In the genomic region with DNA sequence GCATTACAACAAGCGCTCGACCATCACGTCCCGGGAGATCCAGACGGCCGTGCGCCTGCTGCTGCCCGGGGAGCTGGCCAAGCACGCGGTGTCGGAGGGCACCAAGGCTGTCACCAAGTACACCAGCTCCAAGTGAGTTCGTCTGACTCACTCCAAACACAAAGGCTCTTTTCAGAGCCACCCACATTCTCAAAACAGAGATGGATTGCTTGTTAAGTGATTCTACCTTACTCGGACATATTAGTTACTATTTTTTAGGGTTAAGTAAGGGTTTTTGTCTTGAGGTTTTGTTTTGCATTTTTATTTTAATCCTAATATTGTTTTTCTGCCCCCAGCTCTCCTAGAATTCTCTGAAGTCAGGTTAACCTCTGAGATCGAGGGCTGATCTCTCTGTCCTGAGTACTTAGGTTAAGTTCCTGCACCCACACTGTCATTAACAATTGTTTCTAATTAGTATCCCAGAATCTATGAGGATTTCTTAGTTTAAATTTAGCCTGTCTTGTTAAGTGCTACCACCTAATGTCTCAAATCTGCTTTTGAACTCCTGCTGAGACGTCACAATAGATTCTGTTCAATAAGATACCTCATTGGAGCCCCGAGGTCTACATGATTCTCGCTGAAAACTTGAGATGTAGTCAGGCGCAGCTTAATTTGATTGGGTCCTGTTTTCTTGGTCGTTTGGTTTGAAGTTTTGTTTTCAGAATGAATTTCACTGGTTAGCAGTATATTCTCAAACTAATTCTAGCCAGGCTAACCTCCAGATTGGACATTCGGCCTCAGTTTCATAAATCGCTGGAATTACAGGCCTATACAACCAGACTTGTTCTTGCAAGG, we compare ENCODE assay signal across 8 mouse cellular contexts. TPM values are rescaled to one million over a fixed set of nuclear protein-coding genes. Genes with fewer than 3 reads are reported as not detected.
DNase-seq lines count a peak whose midpoint lies in the region; ATAC-seq and TF ChIP-seq lines count a peak whose summit lies in the region.

No protein-coding gene starts in this region.

- no peak for TF ChIP-seq CTCF in liver, postnatal 0 days (IDR thresholded peaks at IDR 0.05; ENCODE audit: low read depth)

- H3K36me3 ChIP-seq in heart, embryonic 11.5 days (ENCODE audit: control insufficient read depth, insufficient read depth, low read length): no peaks in the 10 kb centered on the region
- no peaks in the 10 kb centered on the region for H3K36me3 ChIP-seq in forebrain, embryonic 11.5 days (ENCODE audit: control insufficient read depth, insufficient read depth, low read length)
- no peaks in the 10 kb centered on the region for H3K36me3 ChIP-seq in liver, postnatal 0 days (replicated peaks; ENCODE audit: insufficient read depth, low read length)

- H3K27ac ChIP-seq in heart, embryonic 11.5 days (ENCODE audit: low read depth, low read length): peak overlapping the region; percentile 79
- peak overlapping the region; percentile 95 for H3K27ac ChIP-seq in forebrain, embryonic 11.5 days (ENCODE audit: low read depth, low read length)
- H3K27ac ChIP-seq in liver, postnatal 0 days (ENCODE audit: low read depth): peak overlapping the region; percentile 91

- no peaks in the 10 kb centered on the region for H3K9me3 ChIP-seq in heart, embryonic 11.5 days (replicated peaks; ENCODE audit: control insufficient read depth, low read length)
- no peaks in the 10 kb centered on the region for H3K9me3 ChIP-seq in forebrain, embryonic 11.5 days (ENCODE audit: control insufficient read depth, low read length)
- no peaks in the 10 kb centered on the region for H3K9me3 ChIP-seq in liver, postnatal 0 days (ENCODE audit: low read length)

- H3K9ac ChIP-seq in heart, embryonic 11.5 days (ENCODE audit: low read depth, low read length): peak overlapping the region; percentile 54; the same call in 1 of the 2 replicates
- H3K9ac ChIP-seq in forebrain, embryonic 11.5 days (ENCODE audit: low read length): peak overlapping the region; percentile 65
- peak overlapping the region; percentile 69 for H3K9ac ChIP-seq in liver, postnatal 0 days (replicated peaks)

- no peaks in the 10 kb centered on the region for H3K27me3 ChIP-seq in heart, embryonic 11.5 days (ENCODE audit: control insufficient read depth, insufficient read depth, low read length)
- H3K27me3 ChIP-seq in forebrain, embryonic 11.5 days (ENCODE audit: control insufficient read depth, insufficient read depth, low read length): no peaks in the 10 kb centered on the region
- H3K27me3 ChIP-seq in liver, postnatal 0 days (ENCODE audit: insufficient read depth, low read length): no peaks in the 10 kb centered on the region

- WGBS in heart, embryonic 11.5 days (ENCODE audit: insufficient replicate concordance): 29% methylated on average over 13 of the region's 21 CpGs
- WGBS in forebrain, embryonic 11.5 days: 10% methylated on average over 13 of the region's 21 CpGs
- WGBS in liver, postnatal 0 days (ENCODE audit: insufficient replicate concordance): 30% methylated on average over 13 of the region's 21 CpGs

- 0 out of 2 replicates have a peak, but pooled peaks have one; percentile 1 for ATAC-seq in heart, embryonic 11.5 days (replicated peaks; ENCODE audit: insufficient number of reproducible peaks, low FRiP score, low TSS enrichment)
- ATAC-seq in forebrain, embryonic 11.5 days (replicated peaks; ENCODE audit: low FRiP score): peak; percentile 21
- peak; percentile 22 for ATAC-seq in liver, postnatal 0 days

- DNase-seq in heart, adult 18-20 months: no peak
- DNase-seq in CD4-positive helper T cell, adult 2 months (ENCODE audit: low read depth, low spot score): peak; percentile 9
- peak; percentile 52 for DNase-seq in forebrain, embryonic 11.5 days (ENCODE audit: low spot score)
- DNase-seq in liver, postnatal 0 days: no peak
- no peak for DNase-seq in right cerebral cortex, postnatal 10 days (ENCODE audit: low spot score in 2 of 2)
- DNase-seq in cerebellum, adult 9-11 months: no peak
- no peak for DNase-seq in ovary, adult 18-20 months (ENCODE audit: low spot score)

- peak overlapping the region; percentile 60 for H3K4me2 ChIP-seq in heart, embryonic 11.5 days
- peak overlapping the region; percentile 49 for H3K4me2 ChIP-seq in forebrain, embryonic 11.5 days (ENCODE audit: low read depth, low read length, severe bottlenecking)
- peak overlapping the region; percentile 68 for H3K4me2 ChIP-seq in liver, postnatal 0 days (ENCODE audit: low read depth, low read length)

- peak overlapping the region; percentile 27 for H3K4me3 ChIP-seq in heart, embryonic 11.5 days (ENCODE audit: low read depth, low read length)
- peak overlapping the region; percentile 18; the same call in 1 of the 2 replicates for H3K4me3 ChIP-seq in forebrain, embryonic 11.5 days (ENCODE audit: low read depth, low read length)
- peak overlapping the region; percentile 45 for H3K4me3 ChIP-seq in liver, postnatal 0 days (ENCODE audit: low read depth, low read length)

- TF ChIP-seq EP300 in liver, postnatal 0 days (IDR thresholded peaks at IDR 0.05; ENCODE audit: low read depth): no peak

- peaks cover 12% of the 10 kb centered on the region for H3K4me1 ChIP-seq in heart, embryonic 11.5 days (ENCODE audit: control insufficient read depth, insufficient read depth, low read length)
- H3K4me1 ChIP-seq in forebrain, embryonic 11.5 days (replicated peaks; ENCODE audit: control insufficient read depth, insufficient read depth, low read length): peaks cover 13% of the 10 kb centered on the region; the same call in 1 of the 2 replicates
- H3K4me1 ChIP-seq in liver, postnatal 0 days (ENCODE audit: insufficient read depth): peaks cover 23% of the 10 kb centered on the region

RNA-seq across cellular contexts. Expression of gene Hist1h2bp, which starts 0.7 kb away (rescaled TPM):
- 1.5 TPM in 1 of 2 replicates, not detected in the other for polyA plus RNA-seq in heart, embryonic 11.5 days (2014; fragmentation: Nextera tagmentation; extraction: Ambion mirVana)
- total RNA-seq in heart, adult 18-20 months (2021): 1 to 10 TPM; 3.3 to 4.2 TPM
- polyA plus RNA-seq in forebrain, embryonic 11.5 days (2014; fragmentation: Nextera tagmentation; extraction: Ambion mirVana): 3.0 and 3.1 TPM in 2 replicates
- 2.4 and 4.6 TPM in 2 replicates for polyA plus RNA-seq in liver, postnatal 0 days (2015; fragmentation: Nextera tagmentation; extraction: Ambion mirVana)

RNA-seq across cellular contexts. Expression of gene Hist1h2an, which starts 1.0 kb away (rescaled TPM):
- polyA plus RNA-seq in heart, embryonic 11.5 days (2014; fragmentation: Nextera tagmentation; extraction: Ambion mirVana): 3.3 and 6.2 TPM in 2 replicates
- 1 to 10 TPM; 1.0 to 5.3 TPM for total RNA-seq in heart, adult 18-20 months (2021)
- 5.0 and 5.9 TPM in 2 replicates for polyA plus RNA-seq in forebrain, embryonic 11.5 days (2014; fragmentation: Nextera tagmentation; extraction: Ambion mirVana)
- 8.4 and 11.4 TPM in 2 replicates for polyA plus RNA-seq in liver, postnatal 0 days (2015; fragmentation: Nextera tagmentation; extraction: Ambion mirVana)

RNA-seq across cellular contexts. Expression of gene Hist1h3i, which starts 4.8 kb away (rescaled TPM):
- 107 and 123 TPM in 2 replicates for polyA plus RNA-seq in heart, embryonic 11.5 days (2014; fragmentation: Nextera tagmentation; extraction: Ambion mirVana)
- total RNA-seq in heart, adult 18-20 months (2021): 10 to 100 TPM; 10.2 to 11.2 TPM
- polyA plus RNA-seq in forebrain, embryonic 11.5 days (2014; fragmentation: Nextera tagmentation; extraction: Ambion mirVana): 298 and 312 TPM in 2 replicates
- polyA plus RNA-seq in liver, postnatal 0 days (2015; fragmentation: Nextera tagmentation; extraction: Ambion mirVana): 95.1 and 107 TPM in 2 replicates

RNA-seq across cellular contexts. Expression of gene Hist1h1b, which starts 7.6 kb away (rescaled TPM):
- polyA plus RNA-seq in heart, embryonic 11.5 days (2014; fragmentation: Nextera tagmentation; extraction: Ambion mirVana): 5.9 and 10.8 TPM in 2 replicates
- total RNA-seq in heart, adult 18-20 months (2021): 1 to 10 TPM; 3.5 to 4.0 TPM
- polyA plus RNA-seq in forebrain, embryonic 11.5 days (2014; fragmentation: Nextera tagmentation; extraction: Ambion mirVana): 20.4 and 20.6 TPM in 2 replicates
- polyA plus RNA-seq in liver, postnatal 0 days (2015; fragmentation: Nextera tagmentation; extraction: Ambion mirVana): 20.0 and 27.9 TPM in 2 replicates

RNA-seq across cellular contexts. Expression of gene Hist1h2bq, which starts 22.0 kb away (rescaled TPM):
- 9.4 and 11.6 TPM in 2 replicates for polyA plus RNA-seq in heart, embryonic 11.5 days (2014; fragmentation: Nextera tagmentation; extraction: Ambion mirVana)
- total RNA-seq in heart, adult 18-20 months (2021): 10 to 100 TPM; 27.9 to 31.1 TPM
- 23.8 and 25.3 TPM in 2 replicates for polyA plus RNA-seq in forebrain, embryonic 11.5 days (2014; fragmentation: Nextera tagmentation; extraction: Ambion mirVana)
- polyA plus RNA-seq in liver, postnatal 0 days (2015; fragmentation: Nextera tagmentation; extraction: Ambion mirVana): 14.3 and 15.4 TPM in 2 replicates

Comparison
In these comparisons a context has a peak if more than half of its experiments do, and no peak if none do; other contexts are left out.
1. DNase-seq: peak in CD4-positive helper T cell, adult 2 months (single experiment) and forebrain, embryonic 11.5 days (single experiment); none in heart, adult 18-20 months (0 of 2), liver, postnatal 0 days (single experiment), right cerebral cortex, postnatal 10 days (0 of 2), cerebellum, adult 9-11 months (single experiment) and ovary, adult 18-20 months (single experiment).
2. Peak in every context shown above with its lines, with median percentiles within 50 percentile points of each other: ATAC-seq, H3K27ac ChIP-seq, H3K4me2 ChIP-seq, H3K4me3 ChIP-seq and H3K9ac ChIP-seq.